Mouse (Mus musculus) limb, embryonic 15.5 days (tissue): ENCODE results near the gene Smim15. TPM values are rescaled to one million over a fixed set of nuclear protein-coding genes. Genes with fewer than 3 reads are reported as not detected.
A peak's percentile ranks its signal among the peaks of the same experiment; 100 is the strongest.

ENCODE experiments used
- ATAC-seq: fragments of 200-750 bp; cut with Nextera tagmentation; 2 replicates; pipeline ENCODE4 v1.8.0; 2017; ENCODE audit warnings: low read depth, moderate TSS enrichment; ENCODE audit not compliant: insufficient number of reproducible peaks, low FRiP score, low TSS enrichment
- H3K27ac ChIP-seq: fragments of 300-500 bp; sonication (generic); 2 replicates; pipeline ENCODE4 v1.5.1; 2015; ENCODE audit warnings: moderate library complexity, mild to moderate bottlenecking, inconsistent platforms
- H3K27me3 ChIP-seq: fragments of 300-500 bp; sonication (generic); 2 replicates; pipeline ENCODE4 v1.6.1; 2015; ENCODE audit warnings: inconsistent platforms
- H3K36me3 ChIP-seq: fragments of 300-500 bp; sonication (generic); 2 replicates; pipeline ENCODE4 v1.6.1; 2015; ENCODE audit warnings: inconsistent platforms
- H3K4me1 ChIP-seq: fragments of 300-500 bp; sonication (generic); 2 replicates; pipeline ENCODE4 v1.6.1; 2015; ENCODE audit warnings: inconsistent platforms
- H3K4me2 ChIP-seq: fragments of 300-500 bp; sonication (generic); 2 replicates; pipeline ENCODE4 v1.6.1; 2015; ENCODE audit warnings: mild to moderate bottlenecking, inconsistent platforms
- H3K4me3 ChIP-seq: fragments of 300-500 bp; sonication (generic); 2 replicates; pipeline ENCODE4 v1.5.1; 2015; ENCODE audit warnings: mild to moderate bottlenecking, inconsistent platforms
- H3K9ac ChIP-seq: fragments of 300-500 bp; sonication (generic); 2 replicates; pipeline ENCODE4 v1.6.1; 2015; ENCODE audit warnings: inconsistent platforms
- H3K9me3 ChIP-seq: fragments of 300-500 bp; sonication (generic); 2 replicates; pipeline ENCODE4 v1.6.1; 2016; ENCODE audit warnings: inconsistent platforms
- WGBS: fragments of 180-500 bp; shearing (Covaris S2); methylation state at CpG from one replicate; pipeline ENCODE4 v1.1.7; 2015; 5-methylcytosine and 5-hydroxymethylcytosine counted together
- polyA plus RNA-seq: library from polyadenylated mRNA; unstranded; fragments of >200 nt; fragmentation: Nextera tagmentation; extraction: Ambion mirVana; gene quantifications from 2 replicates; pipeline ENCODE4 v1.2.1, GENCODE M21; 2015

Smim15 gene
- polyA plus RNA-seq, 1 experiment from 2014 or later, result 52.2 TPM

DNA sequence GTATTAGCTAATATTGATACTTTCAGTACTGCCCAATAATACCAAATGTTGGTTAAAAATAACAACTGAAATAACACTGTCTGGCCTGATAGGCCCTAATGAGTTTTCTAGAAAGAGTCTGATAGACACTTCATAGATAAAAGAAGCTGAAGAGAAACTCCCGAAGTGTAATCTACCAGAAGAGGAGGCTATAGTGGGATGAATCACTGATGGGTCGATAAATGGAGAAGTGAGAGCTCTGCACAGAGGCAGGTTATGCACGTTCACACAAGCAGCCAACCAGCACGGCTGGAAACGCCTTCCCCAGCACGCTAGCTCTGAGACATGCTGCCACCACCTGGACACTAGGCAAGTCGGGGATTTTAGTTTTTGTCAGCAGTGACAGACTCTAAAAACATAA, 2.9 kb upstream of the Smim15 start:
- Histone ChIP-seq H3K4me1 (peaks cover 26% of the 10 kb centered on the region), H3K9me3 (no peaks in the 10 kb centered on the region), H3K27me3 (no peaks in the 10 kb centered on the region), H3K4me3 (no peak overlapping the region), H3K4me2 (no peak overlapping the region), H3K36me3 (0 out of 2 replicates have a peak, but pooled peaks cover 1% of the 10 kb centered on the region), H3K9ac (no peak overlapping the region), H3K27ac (no peak overlapping the region)
- WGBS, result 4% methylated on average over 7 of the region's 7 CpGs
- ATAC-seq, result no peak

- peak overlapping the region; percentile 97 for H3K4me3 ChIP-seq
- WGBS, result 1% methylated on average over 23 of the region's 23 CpGs
- H3K4me2 ChIP-seq, result peak overlapping the region; percentile 60
- H3K27ac ChIP-seq, result peak overlapping the region; percentile 96
- peak; percentile 30 for ATAC-seq
- H3K9ac ChIP-seq, result peak overlapping the region; percentile 78
- H3K27me3 ChIP-seq, result no peaks in the 10 kb centered on the region
- H3K9me3 ChIP-seq, result no peaks in the 10 kb centered on the region
- H3K36me3 ChIP-seq, result peaks cover 10% of the 10 kb centered on the region
- H3K4me1 ChIP-seq, result peaks cover 26% of the 10 kb centered on the region
Measured at GRCm38 (mm10) chr13:108043431-108044221, 620 bp upstream of the Smim15 start.

- H3K27ac ChIP-seq, result no peak overlapping the region
- ATAC-seq, result no peak
- no peaks in the 10 kb centered on the region for H3K27me3 ChIP-seq
- H3K4me2 ChIP-seq, result no peak overlapping the region
- no peaks in the 10 kb centered on the region for H3K9me3 ChIP-seq
- no peak overlapping the region for H3K4me3 ChIP-seq
- H3K36me3 ChIP-seq, result peaks cover 10% of the 10 kb centered on the region
- H3K9ac ChIP-seq, result no peak overlapping the region
- WGBS, result 85% methylated on average over 3 of the region's 3 CpGs
- H3K4me1 ChIP-seq, result peaks cover 26% of the 10 kb centered on the region
Measured at GRCm38 (mm10) chr13:108045646-108046045, 1.4 kb downstream of the Smim15 start.

- Histone ChIP-seq H3K9me3 (no peaks in the 10 kb centered on the region), H3K4me1 (peaks cover 26% of the 10 kb centered on the region), H3K27ac (no peak overlapping the region), H3K9ac (no peak overlapping the region), H3K27me3 (no peaks in the 10 kb centered on the region), H3K4me2 (no peak overlapping the region), H3K36me3 (peaks cover 10% of the 10 kb centered on the region), H3K4me3 (no peak overlapping the region)
- WGBS, result 88% methylated on average over 3 of the region's 3 CpGs
- no peak for ATAC-seq
Measured at GRCm38 (mm10) chr13:108046071-108046470, 1.8 kb downstream of the Smim15 start.

- no peak for ATAC-seq
- Histone ChIP-seq H3K27ac (no peak overlapping the region), H3K4me1 (peaks cover 22% of the 10 kb centered on the region), H3K36me3 (peaks cover 10% of the 10 kb centered on the region), H3K9ac (no peak overlapping the region), H3K9me3 (no peaks in the 10 kb centered on the region), H3K4me2 (no peak overlapping the region), H3K27me3 (no peaks in the 10 kb centered on the region), H3K4me3 (no peak overlapping the region)
- 72% methylated on average over 6 of the region's 6 CpGs for WGBS
Measured at GRCm38 (mm10) chr13:108046891-108047290, 2.6 kb downstream of the Smim15 start.

DNA sequence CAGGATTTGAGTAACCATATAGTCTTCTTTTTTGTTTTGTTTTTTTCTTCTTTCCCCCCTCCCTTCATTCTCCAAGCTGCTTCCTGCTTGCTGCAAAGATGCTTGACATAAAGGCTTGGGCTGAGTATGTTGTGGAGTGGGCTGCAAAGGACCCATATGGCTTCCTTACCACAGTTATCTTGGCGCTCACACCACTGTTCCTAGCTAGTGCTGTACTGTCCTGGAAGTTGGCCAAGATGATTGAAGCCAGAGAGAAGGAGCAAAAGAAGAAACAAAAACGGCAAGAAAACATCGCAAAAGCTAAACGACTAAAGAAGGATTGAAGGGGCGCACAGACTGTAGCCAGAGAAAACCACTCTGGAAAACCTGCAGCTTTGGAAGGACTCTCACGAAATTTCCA, 3.1 kb downstream of the Smim15 start:
- Histone ChIP-seq H3K4me3 (no peak overlapping the region), H3K27ac (no peak overlapping the region), H3K4me1 (peaks cover 19% of the 10 kb centered on the region), H3K36me3 (peaks cover 10% of the 10 kb centered on the region), H3K27me3 (no peaks in the 10 kb centered on the region), H3K9me3 (no peaks in the 10 kb centered on the region), H3K9ac (no peak overlapping the region), H3K4me2 (no peak overlapping the region)
- WGBS, result 75% methylated on average over 6 of the region's 6 CpGs
- no peak for ATAC-seq

GRCm38 (mm10) chr13:108056896-108057295, 12.7 kb downstream of the Smim15 start:
- WGBS, result 49% methylated on average over 3 of the region's 3 CpGs
- ATAC-seq, result no peak

GRCm38 (mm10) chr13:108060286-108060885, 16.1 kb downstream of the Smim15 start:
- ATAC-seq, result no peak
- Histone ChIP-seq H3K9me3 (no peaks in the 10 kb centered on the region), H3K4me1 (no peaks in the 10 kb centered on the region), H3K4me3 (no peak overlapping the region), H3K27ac (no peak overlapping the region), H3K36me3 (no peaks in the 10 kb centered on the region), H3K9ac (no peak overlapping the region), H3K4me2 (no peak overlapping the region), H3K27me3 (no peaks in the 10 kb centered on the region)
- WGBS, result 54% methylated on average over 7 of the region's 7 CpGs

More at GRCm38 (mm10) chr13:108056896-108057295, 12.7 kb downstream of the Smim15 start:
- no peak overlapping the region for H3K9ac ChIP-seq
- no peak overlapping the region for H3K4me2 ChIP-seq
- H3K27me3 ChIP-seq, result no peaks in the 10 kb centered on the region
- no peaks in the 10 kb centered on the region for H3K4me1 ChIP-seq
- no peaks in the 10 kb centered on the region for H3K36me3 ChIP-seq
- no peak overlapping the region for H3K4me3 ChIP-seq
- no peaks in the 10 kb centered on the region for H3K9me3 ChIP-seq
- H3K27ac ChIP-seq, result no peak overlapping the region

DNA sequence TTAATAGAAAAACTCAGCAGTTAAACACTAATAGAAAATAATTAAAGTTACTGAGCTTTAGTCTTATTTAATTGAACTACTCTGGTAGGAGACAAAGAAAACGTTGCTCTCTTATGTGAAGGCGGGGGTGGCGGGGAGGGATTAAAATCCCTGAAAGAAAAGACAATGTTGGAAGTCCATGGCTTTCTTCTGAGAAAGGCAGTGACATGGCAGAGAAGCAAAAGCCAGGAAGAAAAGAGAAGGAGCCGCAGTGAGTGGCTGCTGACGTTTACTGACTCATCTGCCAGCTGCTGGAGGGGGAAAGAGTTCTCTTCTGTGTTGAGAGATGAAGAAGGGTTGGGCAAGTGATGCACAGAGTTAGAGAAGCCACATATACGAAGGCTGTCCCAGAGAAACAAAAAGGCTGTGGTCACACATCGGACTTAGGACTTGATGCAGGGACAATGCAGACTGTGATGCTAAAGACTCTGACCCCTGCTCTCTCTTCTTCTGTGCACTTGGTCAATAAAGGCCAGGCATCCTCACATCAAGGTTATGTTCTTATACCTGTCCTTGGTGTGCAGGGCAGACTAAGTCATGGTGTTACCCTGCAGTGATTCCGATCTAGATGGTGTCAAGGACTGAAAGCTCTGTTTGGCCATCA, 16.8 kb downstream of the Smim15 start:
- Histone ChIP-seq H3K27me3 (no peaks in the 10 kb centered on the region), H3K9ac (no peak overlapping the region), H3K4me1 (no peaks in the 10 kb centered on the region), H3K9me3 (no peaks in the 10 kb centered on the region), H3K36me3 (no peaks in the 10 kb centered on the region), H3K4me3 (no peak overlapping the region), H3K27ac (no peak overlapping the region), H3K4me2 (no peak overlapping the region)
- 72% methylated on average over 8 of the region's 8 CpGs for WGBS
- ATAC-seq, result no peak

DNA sequence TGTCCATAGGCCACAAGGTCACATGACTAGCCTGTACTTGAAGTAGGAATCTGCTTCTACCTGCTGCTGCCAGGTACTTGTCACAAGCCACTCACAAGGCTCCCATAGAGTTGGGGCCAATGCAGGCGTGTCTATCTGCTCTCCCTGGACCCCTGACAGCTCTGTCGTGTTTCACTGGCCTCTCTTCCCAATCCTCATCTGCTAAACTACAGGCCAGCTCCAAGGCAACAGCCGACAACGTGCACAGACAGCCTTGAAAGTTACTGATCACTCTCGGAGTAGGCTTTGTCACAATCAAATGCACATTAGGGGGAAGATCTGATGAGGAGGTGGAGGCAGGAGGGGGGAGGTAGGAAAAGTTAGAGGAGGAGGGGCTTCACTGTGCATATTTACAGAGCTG, 18.7 kb downstream of the Smim15 start:
- Histone ChIP-seq H3K27me3 (no peaks in the 10 kb centered on the region), H3K9ac (no peak overlapping the region), H3K4me3 (no peak overlapping the region), H3K27ac (no peak overlapping the region), H3K9me3 (no peaks in the 10 kb centered on the region), H3K4me1 (no peaks in the 10 kb centered on the region), H3K36me3 (no peaks in the 10 kb centered on the region), H3K4me2 (no peak overlapping the region)
- ATAC-seq, result no peak
- 83% methylated on average over 5 of the region's 5 CpGs for WGBS

DNA sequence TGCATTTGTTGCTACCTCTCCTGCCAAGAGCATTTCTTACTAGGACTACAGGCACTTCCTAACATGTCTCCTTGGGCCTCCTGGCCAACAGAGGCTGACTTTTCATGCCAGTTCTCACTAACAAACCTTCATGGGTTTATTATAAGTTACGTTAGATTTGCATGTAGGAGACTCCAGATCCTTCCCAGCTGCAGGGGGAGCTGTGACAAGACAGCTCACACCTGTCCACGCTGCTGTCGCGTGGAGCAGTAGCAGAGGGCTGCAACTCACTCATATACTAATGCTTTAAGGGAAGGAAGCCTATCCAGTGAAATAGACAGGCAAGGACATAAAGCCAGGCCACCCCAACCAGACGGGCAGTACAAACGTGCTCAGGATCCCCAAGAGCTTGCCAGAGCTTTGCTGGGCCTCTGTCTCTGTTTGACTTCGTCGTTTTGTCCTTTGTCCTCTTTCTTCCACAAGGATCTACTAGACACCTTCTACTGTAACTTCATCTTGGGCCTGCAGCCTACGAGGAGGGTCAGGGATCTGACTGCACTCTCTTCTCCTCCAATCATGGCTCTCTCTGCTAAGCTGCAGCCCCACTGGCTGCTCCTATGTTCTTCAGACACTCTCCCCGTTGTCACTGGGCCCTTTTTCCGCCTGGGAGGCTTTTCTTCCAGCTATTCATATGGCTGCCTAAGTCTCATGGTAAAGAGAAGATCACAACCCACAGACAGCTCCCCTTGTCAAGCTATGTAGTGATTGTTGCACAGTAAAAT, 19.3 kb downstream of the Smim15 start:
- ATAC-seq, result no peak
- Histone ChIP-seq H3K27me3 (no peaks in the 10 kb centered on the region), H3K4me1 (no peaks in the 10 kb centered on the region), H3K4me3 (no peak overlapping the region), H3K36me3 (no peaks in the 10 kb centered on the region), H3K9ac (no peak overlapping the region), H3K27ac (no peak overlapping the region), H3K9me3 (no peaks in the 10 kb centered on the region), H3K4me2 (no peak overlapping the region)
- WGBS, result 85% methylated on average over 11 of the region's 11 CpGs
